Mouse (Mus musculus): ENCODE results near the gene Fbxl17. TPM values are rescaled to one million over a fixed set of nuclear protein-coding genes. Genes with fewer than 3 reads are reported as not detected.

Fbxl17 gene
- polyA plus RNA-seq, 1 experiment from 2014 or later, result 13.6 TPM

DNA sequence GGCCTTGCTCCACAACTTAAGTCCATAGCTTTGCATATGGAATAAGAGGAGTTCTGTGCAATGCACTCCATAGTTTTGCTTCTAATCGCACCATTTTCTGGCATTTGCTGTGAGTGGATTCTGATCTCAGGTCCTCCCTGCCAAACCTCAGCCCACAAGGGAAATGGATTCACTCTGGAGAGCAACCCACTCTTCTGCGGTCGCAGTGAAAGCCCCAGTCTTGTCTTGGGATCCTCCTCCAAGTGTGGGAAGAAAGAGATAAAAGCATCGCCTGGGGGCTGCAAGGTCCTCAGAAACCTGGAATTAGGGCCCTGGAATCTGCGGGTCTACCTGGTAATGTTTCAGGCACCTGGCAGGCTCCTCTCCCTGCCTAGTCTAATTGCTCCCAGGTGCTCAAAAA is 466.7 kb downstream of the Fbxl17 start:
- H3K9me3 ChIP-seq, result no peaks in the 10 kb centered on the region
- no peak overlapping the region for H3K27ac ChIP-seq (replicated peaks)
- no peak overlapping the region for H3K4me3 ChIP-seq
- WGBS, result 91% methylated on average over 5 of the region's 5 CpGs
- no peaks in the 10 kb centered on the region for H3K27me3 ChIP-seq
- no peak overlapping the region for H3K9ac ChIP-seq
- H3K4me2 ChIP-seq, result no peak overlapping the region
- no peak for ATAC-seq (ENCODE audit: low FRiP score, low read depth)
- no peaks in the 10 kb centered on the region for H3K4me1 ChIP-seq (replicated peaks)
- no peaks in the 10 kb centered on the region for H3K36me3 ChIP-seq

DNA sequence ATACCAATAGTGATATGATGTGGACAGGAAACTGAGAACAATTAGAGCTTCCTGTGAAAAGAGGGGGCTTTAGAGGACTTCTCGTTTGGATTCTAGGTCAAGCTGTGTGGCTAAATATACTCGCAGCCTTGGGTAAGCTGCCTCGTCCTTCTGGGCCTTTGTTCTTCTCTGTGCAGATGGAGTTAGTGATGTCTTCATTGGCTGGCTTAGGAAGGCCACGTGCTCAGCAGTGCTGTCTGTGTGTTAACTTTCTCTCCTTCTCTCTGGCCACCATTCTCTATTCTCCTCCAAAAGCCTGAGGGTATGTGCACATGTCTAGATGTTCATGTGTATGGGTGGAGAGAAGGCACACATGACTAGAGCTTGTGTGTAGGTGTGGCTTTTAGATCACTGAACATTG is 470.7 kb downstream of the Fbxl17 start:
- H3K4me2 ChIP-seq, result no peak overlapping the region
- no peaks in the 10 kb centered on the region for H3K9me3 ChIP-seq
- peaks cover 3% of the 10 kb centered on the region; the same call in 1 of the 2 replicates for H3K4me1 ChIP-seq (replicated peaks)
- H3K27ac ChIP-seq (replicated peaks), result no peak overlapping the region
- no peak for ATAC-seq (ENCODE audit: low FRiP score, low read depth)
- H3K4me3 ChIP-seq, result no peak overlapping the region
- no peak overlapping the region for H3K9ac ChIP-seq
- no peaks in the 10 kb centered on the region for H3K36me3 ChIP-seq
- WGBS, result 51% methylated on average over 4 of the region's 4 CpGs
- no peaks in the 10 kb centered on the region for H3K27me3 ChIP-seq

DNA sequence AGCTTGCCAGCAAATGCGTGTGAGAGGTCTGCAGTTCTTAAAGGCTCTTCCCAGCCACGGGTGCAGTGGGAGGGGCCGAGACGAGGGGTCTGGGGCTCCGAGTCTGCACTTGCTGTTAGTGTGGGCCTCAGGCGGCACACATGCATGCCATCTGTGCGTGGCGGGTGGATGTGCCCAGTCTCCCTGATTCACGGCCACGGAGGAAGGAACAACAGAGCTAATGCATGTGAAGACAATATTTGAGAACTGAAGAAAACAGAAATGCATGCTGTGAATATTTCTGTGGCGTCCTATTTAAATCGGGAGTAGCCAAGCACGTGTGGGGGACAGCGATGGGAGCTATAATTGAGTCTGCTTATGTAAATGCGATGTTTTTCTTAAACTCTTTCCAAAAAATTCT is 474.6 kb downstream of the Fbxl17 start:
- H3K9me3 ChIP-seq, result no peaks in the 10 kb centered on the region
- no peaks in the 10 kb centered on the region for H3K36me3 ChIP-seq
- H3K4me2 ChIP-seq, result peak overlapping the region; percentile 26; the same call in 1 of the 2 replicates
- no peaks in the 10 kb centered on the region for H3K27me3 ChIP-seq
- no peak overlapping the region for H3K4me3 ChIP-seq
- H3K27ac ChIP-seq (replicated peaks), result no peak overlapping the region
- H3K4me1 ChIP-seq (replicated peaks), result peaks cover 3% of the 10 kb centered on the region; the same call in 1 of the 2 replicates
- 40% methylated on average over 15 of the region's 15 CpGs for WGBS
- no peak for ATAC-seq (ENCODE audit: low FRiP score, low read depth)
- H3K9ac ChIP-seq, result no peak overlapping the region

DNA sequence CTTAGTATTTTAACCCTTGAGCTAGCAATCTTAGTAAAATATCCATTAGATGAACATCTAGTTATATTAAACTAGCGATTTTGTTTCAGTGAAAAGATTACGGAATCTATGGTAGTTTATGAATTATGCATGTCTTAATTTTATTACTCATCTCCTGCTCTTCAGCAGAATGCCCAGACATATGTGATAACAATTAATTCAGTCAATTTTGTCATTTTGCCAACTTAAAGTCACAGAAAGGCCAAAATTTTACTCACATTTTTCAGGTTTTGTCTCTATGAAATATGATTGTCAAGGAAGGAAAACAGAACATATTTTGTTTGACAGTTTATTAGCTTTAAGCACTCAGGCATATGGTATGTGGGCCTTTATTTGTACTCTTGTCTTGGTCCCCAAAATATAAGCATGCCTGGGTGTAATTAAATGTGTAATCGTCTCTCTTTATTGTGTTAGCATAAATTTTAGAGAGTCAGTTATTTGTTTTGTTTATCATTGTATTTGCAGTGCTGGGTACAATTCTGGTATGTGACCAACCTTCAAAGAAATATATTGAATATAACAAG is 482.1 kb downstream of the Fbxl17 start:
- ATAC-seq (ENCODE audit: low FRiP score, low read depth), result no peak
- H3K27me3 ChIP-seq, result no peaks in the 10 kb centered on the region
- no peaks in the 10 kb centered on the region for H3K4me1 ChIP-seq (replicated peaks)
- H3K27ac ChIP-seq (replicated peaks), result no peak overlapping the region
- H3K9ac ChIP-seq, result no peak overlapping the region
- H3K4me2 ChIP-seq, result no peak overlapping the region
- no peaks in the 10 kb centered on the region for H3K9me3 ChIP-seq
- no peak overlapping the region for H3K4me3 ChIP-seq
- WGBS, result 69% methylated on average over 3 of the region's 3 CpGs
- no peaks in the 10 kb centered on the region for H3K36me3 ChIP-seq

DNA sequence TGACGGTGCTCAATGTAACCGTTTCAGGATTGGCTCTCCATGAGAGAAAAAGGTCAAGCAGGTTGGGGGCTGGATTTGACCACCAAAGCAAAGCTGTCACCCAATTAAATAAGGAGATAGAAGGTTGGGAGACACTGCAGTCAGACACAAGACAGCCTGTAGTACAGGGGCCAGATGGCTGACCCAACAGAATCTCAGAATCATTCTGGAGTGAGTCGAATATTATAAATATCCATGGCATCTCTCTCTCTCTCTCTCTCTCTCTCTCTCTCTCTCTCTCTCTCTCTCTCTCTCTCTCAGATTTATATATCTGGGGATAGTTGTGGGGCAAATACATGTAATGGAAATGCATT is 487.3 kb downstream of the Fbxl17 start:
- Histone ChIP-seq H3K9me3 (no peaks in the 10 kb centered on the region), H3K36me3 (no peaks in the 10 kb centered on the region), H3K9ac (no peak overlapping the region), H3K27me3 (no peaks in the 10 kb centered on the region), H3K4me1 (replicated peaks) (peaks cover 11% of the 10 kb centered on the region; the same call in 1 of the 2 replicates), H3K4me2 (no peak overlapping the region), H3K4me3 (no peak overlapping the region), H3K27ac (replicated peaks) (no peak overlapping the region)
- 59% methylated on average over 3 of the region's 3 CpGs for WGBS
- ATAC-seq (ENCODE audit: low FRiP score, low read depth), result no peak

DNA sequence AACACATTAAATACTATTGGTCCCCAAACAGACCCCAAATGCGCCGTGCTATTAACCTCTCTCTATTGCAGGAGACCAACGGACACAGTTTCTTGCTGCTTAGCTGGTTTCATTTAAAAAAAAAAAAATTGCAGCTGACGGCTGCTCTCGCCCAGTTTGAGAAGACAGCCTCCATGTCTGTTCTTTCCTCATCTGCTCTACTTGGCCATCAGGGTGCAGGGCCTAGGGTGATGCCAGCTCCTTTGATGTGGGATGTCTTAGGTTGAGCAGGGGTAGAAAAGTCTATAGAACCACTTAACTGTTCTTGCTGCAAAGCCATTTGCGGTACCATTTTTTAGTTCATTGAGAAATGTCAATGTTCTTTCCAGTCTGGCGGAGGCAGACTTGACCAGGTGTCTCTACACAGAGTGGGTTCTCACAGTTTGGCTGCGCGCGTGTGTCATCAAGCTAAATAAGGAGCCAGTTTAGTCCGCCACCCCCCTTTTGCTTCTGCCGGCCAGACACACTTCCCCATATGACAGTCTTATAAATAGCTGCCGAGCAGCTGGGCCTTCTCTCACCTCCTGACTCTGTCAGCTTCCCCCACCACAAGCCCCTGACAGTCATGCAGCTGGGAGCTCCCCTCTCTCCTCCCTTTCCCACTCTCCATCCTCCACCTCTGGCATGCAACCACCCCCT is 487.8 kb downstream of the Fbxl17 start:
- Histone ChIP-seq H3K27ac (replicated peaks) (no peak overlapping the region), H3K36me3 (no peaks in the 10 kb centered on the region), H3K27me3 (no peaks in the 10 kb centered on the region), H3K4me2 (no peak overlapping the region), H3K9me3 (no peaks in the 10 kb centered on the region), H3K4me1 (replicated peaks) (peaks cover 11% of the 10 kb centered on the region; the same call in 1 of the 2 replicates), H3K4me3 (no peak overlapping the region), H3K9ac (no peak overlapping the region)
- 63% methylated on average over 13 of the region's 13 CpGs for WGBS
- 0 out of 2 replicates have a peak, but pooled peaks have one; percentile 24 for ATAC-seq (ENCODE audit: low FRiP score, low read depth)

DNA sequence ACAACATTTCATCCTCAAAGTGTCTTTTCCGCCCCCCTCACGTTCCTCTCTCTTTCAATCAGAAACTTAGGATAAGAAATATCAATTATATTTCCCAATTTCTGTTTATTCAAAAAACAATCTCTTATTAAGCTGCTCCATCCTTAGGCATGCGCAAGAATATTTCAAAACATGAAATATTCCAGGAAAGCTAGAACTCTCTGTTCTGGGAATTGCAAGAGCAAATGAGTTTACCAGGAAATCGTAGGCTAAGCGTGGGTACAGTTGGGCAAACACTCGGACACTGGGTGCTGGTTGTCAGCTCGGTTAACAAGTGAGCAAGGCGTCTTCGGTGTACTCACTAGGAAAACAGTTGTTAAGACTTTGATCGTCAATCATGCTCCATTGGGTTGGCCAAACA is 489.0 kb downstream of the Fbxl17 start:
- no peaks in the 10 kb centered on the region for H3K36me3 ChIP-seq
- ATAC-seq (ENCODE audit: low FRiP score, low read depth), result no peak
- no peak overlapping the region for H3K4me3 ChIP-seq
- H3K9me3 ChIP-seq, result no peaks in the 10 kb centered on the region
- WGBS, result 94% methylated on average over 10 of the region's 10 CpGs
- no peak overlapping the region for H3K9ac ChIP-seq
- H3K27me3 ChIP-seq, result no peaks in the 10 kb centered on the region
- H3K4me2 ChIP-seq, result no peak overlapping the region
- H3K4me1 ChIP-seq (replicated peaks), result peaks cover 11% of the 10 kb centered on the region; the same call in 1 of the 2 replicates
- H3K27ac ChIP-seq (replicated peaks), result no peak overlapping the region

DNA sequence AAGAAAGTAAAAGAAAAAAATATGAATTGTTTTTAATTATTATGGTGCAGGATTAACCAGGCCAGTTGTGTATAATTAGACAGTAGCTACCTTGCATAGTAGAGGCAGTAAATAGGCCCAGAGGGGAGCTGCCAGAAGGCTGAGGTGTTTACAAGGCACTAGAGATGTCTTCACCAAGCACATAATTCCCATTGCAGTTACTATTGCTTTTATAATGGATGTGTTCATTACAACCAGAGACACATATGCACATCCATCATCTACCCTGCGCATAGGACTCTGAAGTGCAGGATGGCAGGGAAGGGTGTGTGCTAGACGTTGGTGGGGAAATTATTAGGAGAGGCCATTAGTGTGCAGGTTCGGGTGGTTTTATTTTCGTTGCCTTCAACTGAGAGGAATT is 491.0 kb downstream of the Fbxl17 start:
- H3K4me2 ChIP-seq, result no peak overlapping the region
- H3K27ac ChIP-seq (replicated peaks), result no peak overlapping the region
- H3K4me3 ChIP-seq, result no peak overlapping the region
- no peak overlapping the region for H3K9ac ChIP-seq
- no peaks in the 10 kb centered on the region for H3K36me3 ChIP-seq
- no peaks in the 10 kb centered on the region for H3K9me3 ChIP-seq
- ATAC-seq (ENCODE audit: low FRiP score, low read depth), result peak; percentile 70
- WGBS, result 43% methylated on average over 4 of the region's 4 CpGs
- H3K4me1 ChIP-seq (replicated peaks), result peaks cover 11% of the 10 kb centered on the region; the same call in 1 of the 2 replicates
- no peaks in the 10 kb centered on the region for H3K27me3 ChIP-seq

DNA sequence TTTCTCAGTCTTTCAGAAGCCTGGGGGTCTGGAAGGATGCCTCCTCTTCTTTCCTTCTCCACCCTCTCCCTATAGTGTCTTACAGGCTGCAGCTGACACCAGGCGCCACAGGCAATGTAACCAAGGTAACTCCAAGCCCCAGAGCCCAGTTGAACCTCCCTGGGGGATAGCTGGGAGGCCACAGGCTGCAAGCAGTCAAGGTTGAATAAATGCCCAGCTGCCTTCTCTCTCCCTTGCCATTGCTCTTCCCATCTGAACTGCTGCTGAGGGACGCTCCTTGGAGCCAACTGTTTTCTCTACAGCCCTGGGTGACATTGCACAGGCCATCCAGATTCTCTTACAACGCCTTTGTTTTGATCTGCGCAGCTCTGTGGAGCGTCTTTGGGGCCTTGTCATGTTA is 491.5 kb downstream of the Fbxl17 start:
- H3K27ac ChIP-seq (replicated peaks), result no peak overlapping the region
- H3K9ac ChIP-seq, result no peak overlapping the region
- WGBS, result 23% methylated on average over 5 of the region's 5 CpGs
- peak; percentile 73; the same call in 1 of the 2 replicates for ATAC-seq (ENCODE audit: low FRiP score, low read depth)
- H3K4me3 ChIP-seq, result no peak overlapping the region
- no peaks in the 10 kb centered on the region for H3K36me3 ChIP-seq
- no peaks in the 10 kb centered on the region for H3K9me3 ChIP-seq
- H3K4me1 ChIP-seq (replicated peaks), result peaks cover 11% of the 10 kb centered on the region; the same call in 1 of the 2 replicates
- no peaks in the 10 kb centered on the region for H3K27me3 ChIP-seq
- no peak overlapping the region for H3K4me2 ChIP-seq

DNA sequence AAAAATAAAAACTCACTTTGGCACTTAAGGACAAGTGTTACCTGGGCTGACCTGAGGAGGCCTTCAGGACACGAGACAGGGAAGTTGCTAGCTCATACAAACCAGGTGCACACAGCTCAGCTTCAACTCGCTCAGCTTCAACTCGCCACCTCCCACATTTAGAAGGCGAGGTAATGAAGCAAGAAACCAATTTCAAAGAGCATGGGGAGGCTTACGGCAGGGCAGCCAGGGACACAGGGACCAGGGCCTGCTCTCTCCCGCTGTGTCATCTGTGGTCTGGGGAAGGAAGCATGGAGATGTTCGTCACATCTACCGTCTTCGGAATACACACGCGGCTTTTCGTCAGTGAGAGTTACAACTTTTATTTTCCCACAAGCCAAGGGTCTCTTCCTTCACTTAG is 491.9 kb downstream of the Fbxl17 start:
- Histone ChIP-seq H3K9me3 (no peaks in the 10 kb centered on the region), H3K9ac (no peak overlapping the region), H3K4me3 (no peak overlapping the region), H3K27ac (replicated peaks) (no peak overlapping the region), H3K27me3 (no peaks in the 10 kb centered on the region), H3K36me3 (no peaks in the 10 kb centered on the region), H3K4me2 (no peak overlapping the region), H3K4me1 (replicated peaks) (peaks cover 11% of the 10 kb centered on the region; the same call in 1 of the 2 replicates)
- WGBS, result 50% methylated on average over 12 of the region's 12 CpGs
- 0 out of 2 replicates have a peak, but pooled peaks have one; percentile 12 for ATAC-seq (ENCODE audit: low FRiP score, low read depth)

Data from hindbrain, embryonic 15.5 days (tissue).